Mouse (Mus musculus): ENCODE results near the gene Rln3. TPM values are rescaled to one million over a fixed set of nuclear protein-coding genes. Genes with fewer than 3 reads are reported as not detected.

Gene Rln3
- polyA plus RNA-seq, 1 experiment = not detected

DNA sequence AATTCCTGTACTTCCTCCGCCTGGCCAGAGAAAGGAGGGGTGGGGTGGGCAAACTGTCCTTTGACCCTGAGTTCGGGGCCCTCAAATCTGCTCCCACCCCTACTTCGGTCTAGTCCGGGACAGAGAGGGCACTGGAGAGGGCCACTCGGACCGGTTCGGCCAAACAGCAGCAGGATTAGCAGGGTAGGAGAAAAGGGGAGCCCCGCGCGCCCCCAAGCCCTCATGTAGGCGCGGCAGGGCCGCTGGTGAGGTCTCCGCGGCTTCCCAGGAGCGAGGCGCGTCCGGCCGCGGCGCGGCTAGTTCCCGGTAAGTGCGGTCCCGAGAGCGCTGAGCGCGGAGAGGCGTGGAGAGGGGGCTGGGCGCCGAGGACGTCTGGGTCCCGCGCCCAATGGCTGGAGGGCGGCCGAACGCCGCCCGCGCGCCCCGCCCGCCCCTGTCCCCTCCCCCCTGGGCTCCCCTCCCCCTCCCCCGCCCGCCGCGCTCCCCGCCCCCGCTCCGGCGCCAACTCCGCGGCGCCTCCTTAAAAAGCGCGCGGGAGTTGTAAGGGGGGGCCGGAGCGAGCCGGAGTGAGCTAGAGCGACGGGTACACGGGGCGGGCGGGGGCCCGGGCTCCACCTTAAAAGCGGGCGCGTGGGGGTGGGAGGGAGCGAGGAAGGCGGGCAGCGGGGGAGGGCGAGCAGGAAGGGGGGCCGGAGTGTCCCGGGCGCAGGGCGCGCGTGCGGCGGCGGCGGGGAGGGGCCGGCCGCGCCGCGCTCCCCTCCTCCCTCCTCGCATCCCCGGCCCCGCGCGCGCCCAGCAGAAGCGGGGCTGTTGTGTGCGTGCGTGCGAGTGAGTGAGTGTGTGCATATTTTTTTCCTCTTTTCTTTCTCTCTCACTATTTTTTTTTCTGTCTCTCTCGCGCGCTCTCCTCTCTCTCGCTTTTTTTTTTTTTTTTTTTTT is 48.0 kb downstream of the Rln3 start:
- Histone ChIP-seq H3K4me1 (ENCODE audit: control insufficient read depth, insufficient read depth, low read length) (peaks cover 2% of the 10 kb centered on the region; the same call in 1 of the 2 replicates), H3K27ac (ENCODE audit: control insufficient read depth, insufficient read depth, low read depth, low read length, poor library complexity) (peak overlapping the region; percentile 86), H3K4me3 (replicated peaks; ENCODE audit: control insufficient read depth, low read depth, low read length) (peak overlapping the region; percentile 75)
- under 1% methylated on average over 57 of the region's 103 CpGs for WGBS
- TF ChIP-seq POLR2A (IDR thresholded peaks at IDR 0.05; ENCODE audit: borderline replicate concordance, control insufficient read depth, low read depth, low read length) = peak; percentile 85
- no peak for TF ChIP-seq CTCF (IDR thresholded peaks at IDR 0.05; ENCODE audit: control insufficient read depth, insufficient read depth, low read length)

DNA sequence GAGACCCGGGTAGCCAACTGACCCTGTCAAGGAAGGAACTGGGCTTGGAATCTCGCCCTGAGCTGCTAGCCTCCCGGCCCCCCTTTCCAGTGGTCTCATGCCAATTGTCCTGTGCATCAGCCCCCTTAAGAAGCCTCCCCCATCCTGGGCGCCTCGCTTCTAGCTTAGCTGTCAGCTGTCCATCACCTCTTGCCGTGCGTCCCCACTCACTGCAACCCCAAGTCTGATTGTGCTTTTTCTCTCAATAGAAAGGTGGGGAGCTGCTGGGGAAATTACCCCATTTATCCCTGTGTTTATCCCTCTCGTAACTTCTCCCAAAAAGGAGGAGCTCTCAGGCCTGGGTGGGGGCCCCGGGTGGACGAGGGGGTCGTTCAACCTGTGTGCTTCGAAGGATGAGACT is 48.8 kb downstream of the Rln3 start:
- H3K27ac ChIP-seq (ENCODE audit: control insufficient read depth, insufficient read depth, low read depth, low read length, poor library complexity) = no peak overlapping the region

GRCm38 (mm10) chr8:83994030-83994429 is 50.8 kb downstream of the Rln3 start:
- 19% methylated on average over 3 of the region's 3 CpGs for WGBS
- Histone ChIP-seq H3K4me3 (replicated peaks; ENCODE audit: control insufficient read depth, low read depth, low read length) (no peak overlapping the region), H3K27ac (ENCODE audit: control insufficient read depth, insufficient read depth, low read depth, low read length, poor library complexity) (no peak overlapping the region), H3K4me1 (ENCODE audit: control insufficient read depth, insufficient read depth, low read length) (no peaks in the 10 kb centered on the region; the same call in 1 of the 2 replicates)
- no peak for TF ChIP-seq POLR2A (IDR thresholded peaks at IDR 0.05; ENCODE audit: borderline replicate concordance, control insufficient read depth, low read depth, low read length)
- TF ChIP-seq CTCF (IDR thresholded peaks at IDR 0.05; ENCODE audit: control insufficient read depth, insufficient read depth, low read length) = no peak

More for the DNA sequence above, 48.8 kb downstream of the Rln3 start:
- 34% methylated on average over 12 of the region's 12 CpGs for WGBS
- peaks cover 2% of the 10 kb centered on the region; the same call in 1 of the 2 replicates for H3K4me1 ChIP-seq (ENCODE audit: control insufficient read depth, insufficient read depth, low read length)
- TF ChIP-seq CTCF (IDR thresholded peaks at IDR 0.05; ENCODE audit: control insufficient read depth, insufficient read depth, low read length) (no peak), POLR2A (IDR thresholded peaks at IDR 0.05; ENCODE audit: borderline replicate concordance, control insufficient read depth, low read depth, low read length) (no peak)
- H3K4me3 ChIP-seq (replicated peaks; ENCODE audit: control insufficient read depth, low read depth, low read length) = no peak overlapping the region

Other genes with a start within 250 kb of the Rln3 start
- 6.5 and 8.8 TPM in 2 replicates for gene Adgrl1, start 144.9 kb downstream of the Rln3 start, polyA plus RNA-seq (2011; ENCODE audit: insufficient read depth, insufficient read length, low replicate concordance, missing spikeins)
- gene Gm10644, start 89.8 kb downstream of the Rln3 start, polyA plus RNA-seq (2011; ENCODE audit: insufficient read depth, insufficient read length, low replicate concordance, missing spikeins) = not detected in 2 replicates
- gene Asf1b, start 89.5 kb downstream of the Rln3 start, polyA plus RNA-seq (2011; ENCODE audit: insufficient read depth, insufficient read length, low replicate concordance, missing spikeins) = 48.8 and 55.7 TPM in 2 replicates
- 14.8 and 18.2 TPM in 2 replicates for gene Prkaca, start 72.0 kb downstream of the Rln3 start, polyA plus RNA-seq (2011; ENCODE audit: insufficient read depth, insufficient read length, low replicate concordance, missing spikeins)
- gene Samd1, start 47.3 kb downstream of the Rln3 start, polyA plus RNA-seq (2011; ENCODE audit: insufficient read depth, insufficient read length, low replicate concordance, missing spikeins) = 142 and 159 TPM in 2 replicates
- 3.0 TPM in 1 of 2 replicates, not detected in the other for gene 1700067K01Rik, start 43.5 kb downstream of the Rln3 start, polyA plus RNA-seq (2011; ENCODE audit: insufficient read depth, insufficient read length, low replicate concordance, missing spikeins)
- not detected in 2 replicates for gene 2210011C24Rik, start 32.8 kb downstream of the Rln3 start, polyA plus RNA-seq (2011; ENCODE audit: insufficient read depth, insufficient read length, low replicate concordance, missing spikeins)
- gene Palm3, start 23.5 kb downstream of the Rln3 start, polyA plus RNA-seq (2011; ENCODE audit: insufficient read depth, insufficient read length, low replicate concordance, missing spikeins) = 2.7 TPM in 1 of 2 replicates, not detected in the other
- gene Il27ra, start 2.4 kb downstream of the Rln3 start, polyA plus RNA-seq (2011; ENCODE audit: insufficient read depth, insufficient read length, low replicate concordance, missing spikeins) = 2.4 and 7.7 TPM in 2 replicates
- 1.3 and 1.4 TPM in 2 replicates for gene Gm10643, start 20.1 kb upstream of the Rln3 start, polyA plus RNA-seq (2011; ENCODE audit: insufficient read depth, insufficient read length, low replicate concordance, missing spikeins)
- 12.2 and 20.7 TPM in 2 replicates for gene Rfx1, start 21.8 kb upstream of the Rln3 start, polyA plus RNA-seq (2011; ENCODE audit: insufficient read depth, insufficient read length, low replicate concordance, missing spikeins)
- gene Dcaf15, start 59.8 kb upstream of the Rln3 start, polyA plus RNA-seq (2011; ENCODE audit: insufficient read depth, insufficient read length, low replicate concordance, missing spikeins) = 23.1 and 44.6 TPM in 2 replicates
- gene Podnl1, start 81.0 kb upstream of the Rln3 start, polyA plus RNA-seq (2011; ENCODE audit: insufficient read depth, insufficient read length, low replicate concordance, missing spikeins) = 5.8 and 7.6 TPM in 2 replicates
- gene Cc2d1a, start 102.9 kb upstream of the Rln3 start, polyA plus RNA-seq (2011; ENCODE audit: insufficient read depth, insufficient read length, low replicate concordance, missing spikeins) = 10.9 and 18.5 TPM in 2 replicates
- not detected in 2 replicates for gene 4930432K21Rik, start 103.0 kb upstream of the Rln3 start, polyA plus RNA-seq (2011; ENCODE audit: insufficient read depth, insufficient read length, low replicate concordance, missing spikeins)
- 3.0 TPM in 1 of 2 replicates, not detected in the other for gene Nanos3, start 140.2 kb upstream of the Rln3 start, polyA plus RNA-seq (2011; ENCODE audit: insufficient read depth, insufficient read length, low replicate concordance, missing spikeins)
- 2.0 and 4.0 TPM in 2 replicates for gene Zswim4, start 192.1 kb upstream of the Rln3 start, polyA plus RNA-seq (2011; ENCODE audit: insufficient read depth, insufficient read length, low replicate concordance, missing spikeins)
- 101 and 196 TPM in 2 replicates for gene D8Ertd738e, start 204.7 kb upstream of the Rln3 start, polyA plus RNA-seq (2011; ENCODE audit: insufficient read depth, insufficient read length, low replicate concordance, missing spikeins)
- gene Mri1, start 212.3 kb upstream of the Rln3 start, polyA plus RNA-seq (2011; ENCODE audit: insufficient read depth, insufficient read length, low replicate concordance, missing spikeins) = 11.1 and 26.0 TPM in 2 replicates
- 9.4 and 27.9 TPM in 2 replicates for gene Ccdc130, start 225.4 kb upstream of the Rln3 start, polyA plus RNA-seq (2011; ENCODE audit: insufficient read depth, insufficient read length, low replicate concordance, missing spikeins)